Mouse (Mus musculus) forebrain, postnatal 0 days (tissue): ENCODE results near the gene Evi5l. TPM values are rescaled to one million over a fixed set of nuclear protein-coding genes. Genes with fewer than 3 reads are reported as not detected.

Experiments used
- ATAC-seq: fragments of 200-750 bp; cut with Nextera tagmentation; 2 replicates; pipeline ENCODE4 v1.8.0; 2017; ENCODE audit warnings: mild to moderate bottlenecking, moderate library complexity
- DNase-seq: peaks from one replicate; pipeline ENCODE4 v3.0.0-alpha.2; 2015
- H3K27ac ChIP-seq: fragments of 300-500 bp; sonication (generic); 2 replicates; pipeline ENCODE4 v1.5.1; 2014; ENCODE audit warnings: low read depth, mild to moderate bottlenecking, antibody characterized with exemption, low read length, moderate library complexity, mixed read lengths
- H3K27me3 ChIP-seq: fragments of 300-500 bp; sonication (generic); 2 replicates; pipeline ENCODE4 v1.6.1; 2014; ENCODE audit warnings: mild to moderate bottlenecking, low read length, mixed read lengths; ENCODE audit not compliant: insufficient read depth
- H3K36me3 ChIP-seq: fragments of 300-500 bp; sonication (generic); 2 replicates; pipeline ENCODE4 v1.6.1; 2014; ENCODE audit warnings: mild to moderate bottlenecking, moderate library complexity; ENCODE audit not compliant: insufficient read depth
- H3K4me1 ChIP-seq: fragments of 300-500 bp; sonication (generic); 2 replicates; pipeline ENCODE4 v1.6.1; 2014; ENCODE audit warnings: antibody characterized with exemption; ENCODE audit not compliant: insufficient read depth
- H3K4me2 ChIP-seq: fragments of 300-500 bp; sonication (generic); 2 replicates; pipeline ENCODE4 v1.6.1; 2014; ENCODE audit warnings: low read depth, mild to moderate bottlenecking, moderate library complexity
- H3K4me3 ChIP-seq: fragments of 300-500 bp; sonication (generic); 2 replicates; pipeline ENCODE4 v1.5.1; 2014; ENCODE audit warnings: low read depth, low read length, mixed read lengths
- H3K9ac ChIP-seq: fragments of 300-500 bp; sonication (generic); 2 replicates; pipeline ENCODE4 v1.6.1; 2014; ENCODE audit warnings: mild to moderate bottlenecking
- H3K9me3 ChIP-seq: fragments of 300-500 bp; sonication (generic); 2 replicates; pipeline ENCODE4 v1.6.1; 2016; ENCODE audit warnings: low read length
- CTCF ChIP-seq: sonication (generic); IDR thresholded peaks from 2 replicates; pipeline ENCODE4 v1.5.1; 2016; ENCODE audit warnings: antibody characterized with exemption, control low read depth, low read depth
- WGBS: fragments of 180-500 bp; shearing (Covaris S2); extraction: QIAGEN DNeasy Blood & Tissue Kit; methylation state at CpG from one replicate; pipeline ENCODE4 v1.1.7; 2014; 5-methylcytosine and 5-hydroxymethylcytosine counted together
- polyA plus RNA-seq: library from polyadenylated mRNA; unstranded; fragments of >200 nt; fragmentation: Nextera tagmentation; extraction: Ambion mirVana; gene quantifications from 2 replicates; pipeline ENCODE4 v1.2.1, GENCODE M21; 2015
- total RNA-seq: library from RNA; depleted of rRNA; stranded (reverse); fragments of >200 nt; gene quantifications from 2 replicates; pipeline ENCODE4 v1.2.3, GENCODE M21; 2014

The Evi5l gene
- total and polyA plus RNA-seq, 2 experiments from 2014 or later, result 90.3 to 159 TPM

DNA sequence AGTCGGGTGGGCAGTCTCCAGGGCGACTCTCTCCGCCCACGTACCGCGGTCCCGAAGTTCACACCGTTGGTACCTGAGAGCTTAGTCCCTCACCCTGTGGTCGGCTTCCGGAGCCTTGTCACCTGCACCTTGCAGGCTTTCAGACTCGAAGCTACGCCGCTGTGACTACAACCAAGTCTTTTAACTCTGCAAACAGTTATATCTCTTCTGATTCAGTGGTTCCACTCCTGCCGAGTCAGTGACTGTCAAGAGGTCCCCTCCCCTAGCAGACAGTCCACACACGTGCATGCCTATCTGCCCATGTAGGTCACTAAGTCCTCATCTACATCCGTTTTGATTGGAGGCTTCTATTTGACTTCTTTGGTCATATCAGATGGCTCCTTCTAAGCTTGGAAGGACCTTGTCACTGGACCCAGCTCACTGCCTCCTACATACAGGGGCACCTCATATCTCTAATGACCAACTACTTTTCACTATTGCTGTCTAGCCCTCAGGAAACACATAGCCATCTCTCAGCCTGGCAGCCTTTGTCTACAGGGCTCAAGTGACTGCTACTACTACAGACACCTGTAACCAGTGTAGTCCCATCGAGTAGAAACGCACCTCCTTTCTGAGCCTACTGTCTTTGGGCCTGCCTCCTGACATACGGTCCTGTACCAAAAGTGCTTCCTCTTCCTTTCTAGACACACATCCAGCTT, 73.0 kb downstream of the Evi5l start:
- WGBS, result 13% methylated on average over 19 of the region's 19 CpGs
- H3K36me3 ChIP-seq, result peaks cover 34% of the 10 kb centered on the region
- H3K27ac ChIP-seq, result peak overlapping the region; percentile 89
- H3K9me3 ChIP-seq, result no peaks in the 10 kb centered on the region
- H3K27me3 ChIP-seq, result no peaks in the 10 kb centered on the region
- H3K4me1 ChIP-seq, result peaks cover 12% of the 10 kb centered on the region
- H3K9ac ChIP-seq, result peak overlapping the region; percentile 78
- no peak for TF ChIP-seq CTCF
- DNase-seq, result no peak
- peak overlapping the region; percentile 84 for H3K4me3 ChIP-seq
- ATAC-seq, result no peak; the same call in 1 of the 2 replicates
- H3K4me2 ChIP-seq, result peak overlapping the region; percentile 88

- Histone ChIP-seq H3K36me3 (peaks cover 79% of the 10 kb centered on the region), H3K9me3 (no peaks in the 10 kb centered on the region), H3K4me2 (no peak overlapping the region), H3K4me3 (no peak overlapping the region), H3K27me3 (no peaks in the 10 kb centered on the region), H3K9ac (no peak overlapping the region), H3K27ac (no peak overlapping the region), H3K4me1 (peaks cover 5% of the 10 kb centered on the region; the same call in 1 of the 2 replicates)
- DNase-seq (no peak), ATAC-seq (no peak)
- no peak for TF ChIP-seq CTCF
- 98% methylated on average over 5 of the region's 5 CpGs for WGBS
Observed at GRCm38 (mm10) chr8:4245061-4245460, 78.7 kb downstream of the Evi5l start.

DNA sequence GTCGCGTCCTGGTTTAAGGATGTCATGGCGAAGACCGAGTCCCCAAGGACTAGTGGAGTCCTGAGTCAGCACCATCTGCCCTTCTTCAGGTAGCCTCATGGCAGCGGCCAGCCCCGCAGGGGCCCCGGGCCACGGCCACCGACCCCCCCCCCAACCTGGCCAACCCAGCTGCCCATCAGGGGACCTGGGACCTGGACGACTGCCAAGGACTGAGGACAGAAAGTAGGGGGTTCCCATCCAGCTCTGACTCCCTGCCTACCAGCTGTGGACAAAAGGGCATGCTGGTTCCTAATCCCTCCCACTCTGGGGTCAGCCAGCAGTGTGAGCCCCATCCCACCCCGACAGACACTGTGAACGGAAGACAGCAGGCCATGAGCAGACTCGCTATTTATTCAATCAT, 79.4 kb downstream of the Evi5l start:
- DNase-seq (no peak), ATAC-seq (no peak)
- Histone ChIP-seq H3K27ac (no peak overlapping the region), H3K4me2 (no peak overlapping the region), H3K36me3 (peaks cover 76% of the 10 kb centered on the region), H3K4me1 (no peaks in the 10 kb centered on the region), H3K9me3 (no peaks in the 10 kb centered on the region), H3K27me3 (no peaks in the 10 kb centered on the region), H3K9ac (no peak overlapping the region), H3K4me3 (no peak overlapping the region)
- no peak for TF ChIP-seq CTCF
- 81% methylated on average over 13 of the region's 13 CpGs for WGBS

- Histone ChIP-seq H3K4me1 (no peaks in the 10 kb centered on the region), H3K4me3 (no peak overlapping the region), H3K27me3 (no peaks in the 10 kb centered on the region), H3K27ac (no peak overlapping the region), H3K36me3 (peaks cover 66% of the 10 kb centered on the region), H3K4me2 (no peak overlapping the region), H3K9me3 (no peaks in the 10 kb centered on the region), H3K9ac (no peak overlapping the region)
- DNase-seq (no peak), ATAC-seq (no peak)
- 91% methylated on average over 8 of the region's 8 CpGs for WGBS
- no peak for TF ChIP-seq CTCF
Observed at GRCm38 (mm10) chr8:4247241-4247640, 80.9 kb downstream of the Evi5l start.

GRCm38 (mm10) chr8:4247951-4248540, 81.7 kb downstream of the Evi5l start, which contains the start of gene Tgfbr3l:
Gene Tgfbr3l (plus strand): TSS chr8:4248214.
- H3K9me3 ChIP-seq, result no peaks in the 10 kb centered on the region
- no peak within 1 kb of the TSS for H3K9ac ChIP-seq
- no peaks in the 10 kb centered on the region for H3K27me3 ChIP-seq
- no peak within 1 kb of the TSS for H3K4me3 ChIP-seq
- no peak for TF ChIP-seq CTCF
- 76% methylated on average over 15 of the region's 15 CpGs for WGBS
- no peak within 1 kb of the TSS for H3K27ac ChIP-seq
- DNase-seq (no peak), ATAC-seq (no peak)
- H3K36me3 ChIP-seq, result peaks cover 58% of the 10 kb centered on the region
- H3K4me2 ChIP-seq, result no peak within 1 kb of the TSS
- 0 out of 2 replicates have a peak, but pooled peaks cover 4% of the 10 kb centered on the region for H3K4me1 ChIP-seq

DNA sequence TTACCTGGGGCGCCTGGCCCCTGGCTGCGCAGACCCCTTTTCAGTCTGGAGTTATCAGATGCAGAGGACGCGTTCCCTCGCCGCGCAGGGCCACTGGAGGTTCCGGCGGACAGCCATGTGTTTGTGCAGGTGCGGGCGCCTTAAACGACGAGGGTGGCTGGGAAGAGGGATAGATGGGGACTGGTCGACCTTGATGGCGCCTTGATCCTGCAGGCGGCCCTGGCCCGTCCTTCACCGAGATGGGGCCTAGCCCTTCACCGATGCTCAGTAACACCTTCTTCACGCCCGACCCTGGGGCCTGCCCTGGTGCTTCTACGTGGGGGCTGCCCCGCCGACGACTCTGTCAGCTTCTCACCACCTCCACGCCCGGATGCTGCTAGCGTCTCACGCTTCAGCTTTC, 82.8 kb downstream of the Evi5l start:
- no peaks in the 10 kb centered on the region for H3K27me3 ChIP-seq
- no peak overlapping the region for H3K4me3 ChIP-seq
- H3K4me1 ChIP-seq, result peaks cover 10% of the 10 kb centered on the region; the same call in 1 of the 2 replicates
- H3K36me3 ChIP-seq, result peaks cover 46% of the 10 kb centered on the region
- WGBS, result 18% methylated on average over 29 of the region's 29 CpGs
- no peak for DNase-seq
- H3K9me3 ChIP-seq, result no peaks in the 10 kb centered on the region
- H3K4me2 ChIP-seq, result no peak overlapping the region
- ATAC-seq, result no peak
- no peak overlapping the region; the same call in 1 of the 2 replicates for H3K27ac ChIP-seq
- no peak overlapping the region for H3K9ac ChIP-seq
- no peak for TF ChIP-seq CTCF

DNA sequence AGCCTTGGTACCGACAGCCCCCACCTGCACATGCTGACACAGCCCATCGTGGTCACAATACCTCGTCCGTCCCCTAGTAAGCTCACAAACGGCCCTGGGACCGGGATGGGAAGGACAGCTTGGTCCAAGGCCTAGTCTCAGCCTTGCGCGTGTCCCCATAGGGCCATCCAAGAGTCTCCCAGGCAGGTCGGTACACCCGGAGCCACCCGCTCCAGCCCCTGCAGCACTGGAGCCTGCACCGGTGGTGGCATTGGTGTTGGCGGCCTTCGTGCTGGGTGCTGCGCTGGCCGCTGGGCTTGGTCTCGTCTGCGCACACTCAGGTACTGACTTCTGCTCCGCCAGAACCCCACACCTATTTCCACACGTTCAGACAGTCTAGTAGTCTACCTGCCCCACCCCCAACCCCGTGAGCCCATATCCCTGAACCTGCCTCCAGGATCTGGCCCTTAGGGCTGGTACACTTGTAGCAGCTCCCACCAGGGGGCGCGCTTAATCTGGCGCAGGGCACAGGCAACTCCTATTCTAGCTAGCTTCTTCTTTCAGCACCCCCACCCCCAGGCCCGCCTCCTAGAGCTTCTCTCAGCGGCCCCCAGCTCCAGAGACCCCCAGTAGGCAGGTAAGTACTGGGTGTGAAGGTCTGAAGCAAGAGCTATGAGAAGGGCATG, 84.1 kb downstream of the Evi5l start:
- 34% methylated on average over 26 of the region's 26 CpGs for WGBS
- H3K9me3 ChIP-seq, result no peaks in the 10 kb centered on the region
- ATAC-seq, result peak; percentile 34
- H3K27ac ChIP-seq, result no peak overlapping the region
- H3K27me3 ChIP-seq, result no peaks in the 10 kb centered on the region
- H3K4me2 ChIP-seq, result no peak overlapping the region
- H3K36me3 ChIP-seq, result peaks cover 45% of the 10 kb centered on the region
- TF ChIP-seq CTCF, result peak; percentile 87
- H3K4me3 ChIP-seq, result no peak overlapping the region
- no peak overlapping the region for H3K9ac ChIP-seq
- H3K4me1 ChIP-seq, result peaks cover 10% of the 10 kb centered on the region; the same call in 1 of the 2 replicates
- DNase-seq, result peak; percentile 86
